Mouse (Mus musculus): ENCODE measurements around the gene Hapln4.

GRCm38 (mm10) chr8:70134931-70135330 is 51.7 kb downstream of the Hapln4 start:
- no peak for TF ChIP-seq POLR2A (IDR thresholded peaks at IDR 0.05; ENCODE audit: low read depth, low read length)
- TF ChIP-seq ZKSCAN1 (IDR thresholded peaks at IDR 0.05; ENCODE audit: borderline replicate concordance, low read depth, low read length), result no peak
- no peak for TF ChIP-seq CTCF (conservative IDR thresholded peaks at IDR 0.05 in 1 of 2, IDR thresholded peaks at IDR 0.05 in 1 of 2; ENCODE audit: low read depth in 2 of 2, low read length in 2 of 2)
- no peak for TF ChIP-seq TCF12 (IDR thresholded peaks at IDR 0.05; ENCODE audit: low read depth, low read length)
- TF ChIP-seq PAX5 (IDR thresholded peaks at IDR 0.05; ENCODE audit: low read length), result no peak
- no peak for TF ChIP-seq MAFK (IDR thresholded peaks at IDR 0.05; ENCODE audit: insufficient replicate concordance, low read length)
- TF ChIP-seq EP300 (IDR thresholded peaks at IDR 0.05; ENCODE audit: low read length), result no peak
- no peak for TF ChIP-seq CHD2 (IDR thresholded peaks at IDR 0.05; ENCODE audit: low read length)

All from CH12.LX (cell line).